In genomic region chr17:11837121-11837520, GRCm38 (mm10) we compare ENCODE assay signal across 24 mouse cellular contexts.
"Had no signal": no experiment of that assay in that cellular context is flagged by ENCODE, and none has a peak within 500 bp of the region (broad histone marks: within the 10 kb centered on the region; RNA-seq: fewer than 3 reads in every experiment).

No protein-coding gene starts in this region.

- ATAC-seq: hindbrain, embryonic 16.5 days; intestine, embryonic 16.5 days; liver, embryonic 12.5 days had no signal

- H3K36me3 ChIP-seq: heart, embryonic 10.5 days; heart, embryonic 12.5 days; hindbrain, embryonic 12.5 days; limb, embryonic 13.5 days; limb, embryonic 15.5 days; liver, embryonic 12.5 days had no signal

- H3K27me3 ChIP-seq: heart, embryonic 12.5 days; hindbrain, embryonic 12.5 days; limb, embryonic 13.5 days; limb, embryonic 15.5 days; liver, embryonic 12.5 days had no signal

- H3K9me3 ChIP-seq: heart, embryonic 10.5 days; heart, embryonic 12.5 days; hindbrain, embryonic 12.5 days; limb, embryonic 13.5 days; limb, embryonic 15.5 days; liver, embryonic 12.5 days had no signal

- H3K9ac ChIP-seq: heart, embryonic 12.5 days; hindbrain, embryonic 12.5 days; hindbrain, embryonic 14.5 days; limb, embryonic 13.5 days; limb, embryonic 15.5 days; liver, embryonic 12.5 days; liver, embryonic 14.5 days had no signal

- DNase-seq: gastrocnemius, adult 2 months; gastrocnemius, postnatal 10 days; gastrocnemius, postnatal 25 days; heart, adult 18-20 months; heart, postnatal 14 days; heart, postnatal 36 days; kidney, adult 11 months; kidney, adult 2 months; kidney, postnatal 10 days; kidney, postnatal 25 days; kidney, postnatal 4 days; layer of hippocampus, postnatal 36 days; left cerebral cortex, postnatal 4 days had no signal

- H3K27ac ChIP-seq: gastrocnemius, adult 2 months; heart, embryonic 10.5 days; hindbrain, embryonic 12.5 days; hindbrain, embryonic 14.5 days; layer of hippocampus, adult 2 months; limb, embryonic 13.5 days; limb, embryonic 15.5 days; liver, embryonic 12.5 days; liver, embryonic 14.5 days had no signal

- H3K4me2 ChIP-seq: heart, embryonic 12.5 days; hindbrain, embryonic 12.5 days; hindbrain, embryonic 14.5 days; limb, embryonic 13.5 days; limb, embryonic 15.5 days; liver, embryonic 12.5 days had no signal

- H3K4me1 ChIP-seq: heart, embryonic 10.5 days; heart, embryonic 12.5 days; hindbrain, embryonic 12.5 days; limb, embryonic 13.5 days; limb, embryonic 15.5 days; liver, embryonic 12.5 days had no signal

- H3K4me3 ChIP-seq: gastrocnemius, adult 2 months; heart, embryonic 10.5 days; heart, embryonic 12.5 days; hindbrain, embryonic 12.5 days; layer of hippocampus, adult 2 months; limb, embryonic 13.5 days; limb, embryonic 15.5 days; liver, embryonic 12.5 days had no signal
